Mouse (Mus musculus) megakaryocyte progenitor cell, adult 5-6 weeks (primary cell): ENCODE data around the gene Nfkbia. TPM values are rescaled to one million over a fixed set of nuclear protein-coding genes. Genes with fewer than 3 reads are reported as not detected.

Experiments used
- ATAC-seq: replicated peaks from 2 replicates; pipeline ENCODE4 v1.8.0; 2016; ENCODE audit warnings: mild to moderate bottlenecking, moderate TSS enrichment, inconsistent platforms; ENCODE audit not compliant: poor library complexity
- total RNA-seq, 2 experiments: library from RNA; stranded (forward) in 1 of 2; stranded (reverse) in 1 of 2; fragments of 157-497, 149-512 nt in 1 of 2; fragments of 200-1000 nt in 1 of 2; gene quantifications; 2 replicates each; pipeline versions ENCODE4 v1.2.3 to v1.2.4; 2015 to 2017

The Nfkbia gene
- total RNA-seq, 2 experiments from 2014 or later, result 40.6 to 69.6 TPM

DNA sequence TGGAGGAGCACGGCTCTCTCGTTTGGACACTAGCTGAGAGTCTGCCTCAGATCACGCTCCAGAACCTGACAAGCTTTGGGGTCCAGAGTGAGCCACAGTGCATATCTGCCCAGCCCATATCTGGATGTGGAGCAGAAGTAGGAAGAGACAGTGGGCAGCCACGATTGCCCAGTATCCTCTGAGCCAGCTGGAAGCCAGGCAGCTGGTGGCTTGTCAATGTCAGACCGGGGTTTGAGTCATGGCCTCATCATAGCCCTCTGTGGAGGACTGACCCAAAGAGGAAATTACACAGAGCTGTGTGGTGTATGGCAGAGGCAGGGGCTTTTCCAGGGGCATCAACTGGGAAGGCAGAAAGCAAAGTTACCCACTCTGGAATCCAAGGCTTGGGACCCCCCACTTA lies 25.6 kb downstream of the Nfkbia start:
- ATAC-seq, result peak; percentile 48

DNA sequence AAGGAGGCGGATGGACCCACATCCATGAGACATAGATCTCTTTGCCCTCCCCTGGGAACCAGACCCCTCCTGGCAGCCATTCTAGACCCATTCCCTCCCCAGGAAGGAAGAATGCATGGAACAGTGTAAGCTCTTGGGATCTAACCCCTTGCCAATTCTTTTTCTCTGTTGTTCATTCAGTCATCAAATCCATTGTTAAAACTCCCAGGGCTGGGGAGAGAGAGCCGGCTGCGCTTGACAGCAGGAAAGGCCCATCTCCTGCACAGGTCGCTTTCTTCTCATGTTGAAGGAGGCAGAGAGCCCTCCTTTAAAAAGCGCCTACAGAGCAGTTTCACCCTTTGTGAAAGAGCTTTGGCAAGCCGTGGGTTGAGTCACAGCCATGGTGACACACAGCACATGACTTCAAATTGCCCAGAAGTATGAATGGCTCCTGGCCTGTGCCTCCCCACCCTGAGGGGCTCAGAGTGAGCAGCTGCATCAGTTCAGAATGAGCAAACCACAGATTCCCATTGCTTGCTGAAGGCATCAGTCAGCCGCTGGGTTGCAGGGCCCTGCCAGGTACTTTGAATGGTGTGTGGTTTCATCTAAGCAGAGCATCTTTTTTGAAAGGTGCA lies 26.3 kb downstream of the Nfkbia start:
- ATAC-seq, result peak; percentile 37

DNA sequence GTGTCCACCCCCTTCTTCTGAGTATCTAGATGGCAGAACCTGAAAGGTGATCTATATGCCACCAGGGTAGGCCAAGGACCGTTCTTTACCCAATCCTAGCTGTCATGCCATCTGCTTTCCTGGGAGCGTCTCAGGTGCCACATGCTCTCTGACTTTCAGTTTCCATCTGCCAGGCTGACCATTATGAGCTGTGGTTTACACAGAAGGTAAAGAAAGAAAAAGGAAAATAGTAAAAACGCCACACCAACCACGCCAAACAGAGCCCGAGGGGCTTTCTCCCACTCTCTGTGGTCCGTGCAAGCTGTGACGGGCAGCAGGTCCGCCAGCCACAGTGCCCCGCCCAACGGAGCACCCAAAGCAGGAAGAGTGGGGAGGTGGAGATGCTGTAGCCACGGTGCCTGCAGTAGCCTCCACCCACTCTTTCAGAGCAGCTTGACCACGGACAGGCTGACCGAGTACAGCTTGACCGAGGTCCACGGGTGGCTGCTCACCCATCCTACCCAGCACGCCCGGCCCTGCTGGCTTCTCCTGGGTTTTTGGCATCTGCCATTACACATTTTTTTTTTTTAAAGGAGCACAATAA lies 27.0 kb downstream of the Nfkbia start:
- ATAC-seq, result peak; percentile 72

DNA sequence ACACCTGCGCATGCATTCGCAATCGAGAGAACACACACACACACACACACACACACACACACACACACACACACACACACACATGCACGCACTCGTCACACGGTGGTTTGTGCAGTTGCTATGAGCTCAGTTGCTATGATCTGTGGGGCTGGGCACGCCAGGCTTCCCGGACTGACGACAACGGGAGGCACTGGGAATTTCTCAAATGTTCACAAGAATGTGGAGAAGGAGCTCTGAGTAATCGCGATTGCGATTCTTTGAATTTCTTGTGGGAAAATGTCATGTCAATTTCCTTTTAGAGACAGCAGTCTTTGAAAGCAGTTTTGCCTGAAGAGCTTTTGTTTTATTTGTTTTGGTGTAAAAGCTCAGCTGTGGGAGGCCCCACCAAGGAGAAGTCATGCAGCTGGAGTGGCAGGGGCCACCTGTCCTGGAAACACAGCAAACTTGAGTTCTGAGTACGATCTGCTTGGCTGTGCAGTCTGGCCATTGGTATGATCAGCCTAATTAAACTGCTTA lies 27.5 kb downstream of the Nfkbia start:
- ATAC-seq, result no peak

DNA sequence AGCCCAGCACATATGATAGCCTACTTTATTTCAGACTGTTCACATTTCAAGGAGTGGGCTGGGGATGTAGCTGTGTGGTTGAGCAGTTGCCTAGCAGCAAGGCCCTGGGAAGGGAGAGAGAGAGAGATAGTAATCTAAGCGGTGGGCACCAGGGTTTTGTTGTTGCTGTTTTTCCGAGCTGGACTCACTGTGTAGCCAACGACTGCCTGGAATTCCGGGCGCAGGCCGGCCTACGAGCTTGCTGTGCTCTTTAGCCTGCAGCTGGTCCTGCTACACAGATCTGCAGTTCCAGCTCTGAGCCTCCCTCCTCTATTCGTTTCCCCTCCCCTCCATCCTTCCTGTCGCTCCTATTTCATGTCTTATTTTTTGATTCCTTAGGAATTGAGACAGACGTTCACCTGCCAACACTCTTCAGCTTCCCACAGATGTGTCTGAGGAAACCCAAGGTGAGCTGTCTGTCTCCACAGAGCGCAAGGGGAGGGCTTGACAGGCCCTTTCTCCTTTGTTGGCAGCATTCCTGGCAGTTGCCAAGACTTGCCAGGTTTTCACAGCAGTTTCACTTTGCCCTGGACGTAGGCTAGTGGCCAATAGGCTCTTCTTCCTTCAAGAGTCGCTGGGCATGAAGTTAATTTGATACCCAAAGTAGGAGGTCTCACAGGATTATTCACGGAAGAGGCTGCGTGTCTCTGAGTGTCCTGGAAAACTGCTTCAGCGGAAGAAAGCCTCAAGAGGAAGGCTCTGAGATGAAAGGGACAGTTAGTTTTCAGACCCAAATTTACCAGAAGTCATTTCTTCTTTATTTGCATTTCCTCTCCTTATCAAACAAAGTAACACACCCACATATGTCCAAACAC lies 28.2 kb downstream of the Nfkbia start:
- no peak for ATAC-seq

DNA sequence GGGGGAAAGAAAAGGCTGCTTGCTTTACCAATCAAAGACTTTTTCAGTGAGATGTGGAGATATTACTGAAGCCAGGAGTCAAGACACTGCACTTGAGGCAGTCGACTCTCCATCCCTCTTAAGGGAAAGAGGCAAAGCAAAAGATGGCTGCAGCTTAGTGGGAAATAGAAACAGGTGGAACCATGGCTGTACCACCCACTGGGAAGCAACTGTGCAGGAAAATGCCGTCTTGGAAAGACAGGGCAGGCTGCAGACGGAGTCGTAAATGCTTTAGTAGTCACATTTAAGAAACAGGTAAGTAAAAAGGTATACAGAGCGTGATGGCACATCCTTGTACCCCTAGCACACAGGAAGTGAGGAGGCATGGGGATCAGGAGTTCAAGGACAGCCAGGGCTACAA lies 29.4 kb downstream of the Nfkbia start:
- ATAC-seq, result no peak

DNA sequence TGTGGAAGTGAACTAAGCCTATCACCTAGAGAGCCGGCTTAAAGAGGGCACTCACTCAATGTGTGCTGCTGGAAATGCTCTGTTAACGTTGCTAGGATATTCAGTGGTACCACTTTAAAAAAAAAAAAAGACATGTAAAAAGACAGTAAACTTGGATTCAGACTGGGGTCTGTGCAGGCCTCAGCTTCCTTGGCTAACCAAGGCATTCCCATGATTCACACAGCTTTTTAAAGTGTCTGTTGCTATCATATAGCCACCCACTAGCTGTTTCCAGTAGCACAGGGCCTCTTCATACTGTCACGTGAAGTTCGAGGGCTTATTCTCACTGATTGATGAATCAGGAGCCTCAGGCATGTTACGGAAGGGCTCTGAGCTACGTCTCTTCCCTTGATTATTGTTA lies 30.0 kb downstream of the Nfkbia start:
- ATAC-seq, result no peak

DNA sequence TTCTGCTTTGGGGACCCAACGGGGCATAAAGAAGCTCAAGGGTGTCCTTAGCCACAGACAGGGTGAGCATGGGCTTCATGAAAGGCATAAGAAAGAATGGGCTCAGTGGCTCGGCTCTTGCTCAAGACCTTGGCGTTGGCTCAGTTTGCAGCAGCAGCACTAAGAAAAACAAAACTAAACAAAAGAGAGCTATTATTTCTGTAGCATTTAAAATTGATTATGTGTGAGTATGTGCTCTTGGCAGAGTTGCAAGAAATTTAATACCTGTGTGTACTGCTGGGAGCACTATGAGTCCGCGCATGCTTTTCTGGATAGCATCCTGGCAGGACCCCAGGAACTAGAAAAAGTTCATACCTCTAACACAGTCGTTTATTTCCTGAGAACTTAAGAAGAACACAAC lies 30.7 kb downstream of the Nfkbia start:
- no peak for ATAC-seq

DNA sequence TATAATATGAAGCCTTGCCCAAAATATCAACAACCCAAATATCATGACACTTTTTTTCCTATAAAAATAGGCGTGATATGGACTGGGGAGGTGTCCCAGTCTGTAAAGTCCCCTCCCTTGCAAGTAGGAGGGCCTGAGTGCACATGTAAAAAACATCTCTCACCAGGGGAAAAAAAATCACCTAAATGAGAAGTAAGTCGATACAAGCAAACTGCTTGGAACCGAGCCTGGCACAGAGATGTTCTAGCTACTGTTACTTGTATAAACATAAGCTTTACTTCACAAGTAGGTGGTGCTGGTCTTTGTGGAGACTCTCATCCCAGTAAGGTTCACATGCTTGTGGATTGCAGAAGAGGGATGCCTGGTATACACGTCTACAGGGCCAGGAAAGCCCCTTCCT lies 31.5 kb downstream of the Nfkbia start:
- ATAC-seq, result no peak

DNA sequence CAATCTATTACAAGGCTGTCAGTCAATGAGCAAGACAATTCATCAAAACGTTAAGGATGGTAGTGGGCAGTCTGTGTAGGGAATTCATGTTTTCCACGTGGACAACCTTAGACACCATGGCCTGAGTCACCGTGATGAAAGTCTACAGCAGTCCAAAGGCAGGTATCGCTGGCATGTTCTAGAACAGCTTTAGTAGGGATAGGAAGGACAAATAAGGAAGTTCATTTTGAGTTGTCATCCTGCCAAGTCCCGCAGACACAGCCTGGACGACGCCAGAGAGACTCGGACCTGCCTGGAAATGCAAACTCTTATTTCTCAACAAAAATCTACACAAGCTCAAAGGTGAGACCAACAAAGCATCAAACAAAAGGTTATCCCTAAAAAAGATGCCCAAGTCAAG lies 32.7 kb downstream of the Nfkbia start:
- peak; percentile 51 for ATAC-seq

DNA sequence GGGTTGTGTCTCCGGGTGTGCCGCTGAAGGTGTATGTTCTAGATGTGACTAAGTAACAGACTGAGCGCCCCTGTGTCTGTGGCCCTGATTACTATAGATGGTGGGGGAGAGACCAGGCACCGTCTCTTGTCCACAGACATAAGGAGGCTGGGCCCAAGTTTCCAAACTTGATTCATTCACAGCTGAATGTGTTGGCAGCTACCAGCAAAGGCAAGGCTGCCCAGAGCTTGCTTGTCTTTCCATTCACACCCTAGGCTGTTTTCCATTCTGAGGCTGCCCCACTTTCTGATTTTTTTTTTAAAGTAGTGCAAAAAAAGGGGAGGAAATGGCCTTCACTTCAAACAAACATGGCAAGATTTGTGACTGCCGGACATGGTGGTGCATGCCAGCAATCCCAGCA lies 35.6 kb downstream of the Nfkbia start:
- no peak for ATAC-seq

DNA sequence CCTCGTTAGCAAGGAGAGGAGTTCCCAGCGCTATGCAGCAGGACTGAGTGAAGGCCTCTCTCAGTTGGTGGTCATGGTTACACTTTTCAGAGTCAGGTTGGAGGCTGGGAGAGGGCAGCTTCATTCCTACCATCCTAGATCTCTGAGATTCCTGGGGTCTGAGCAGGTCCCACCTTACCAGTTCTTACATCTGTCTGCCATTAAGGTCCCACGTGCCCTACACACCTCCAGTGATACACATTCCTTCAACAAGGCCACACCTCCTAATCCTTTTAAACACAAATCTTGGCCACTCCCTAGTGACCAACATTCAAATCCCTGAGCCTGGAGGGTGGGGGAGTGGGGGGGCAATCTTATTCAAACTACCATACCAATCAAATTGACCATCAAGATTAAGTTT lies 36.3 kb downstream of the Nfkbia start:
- ATAC-seq, result no peak

DNA sequence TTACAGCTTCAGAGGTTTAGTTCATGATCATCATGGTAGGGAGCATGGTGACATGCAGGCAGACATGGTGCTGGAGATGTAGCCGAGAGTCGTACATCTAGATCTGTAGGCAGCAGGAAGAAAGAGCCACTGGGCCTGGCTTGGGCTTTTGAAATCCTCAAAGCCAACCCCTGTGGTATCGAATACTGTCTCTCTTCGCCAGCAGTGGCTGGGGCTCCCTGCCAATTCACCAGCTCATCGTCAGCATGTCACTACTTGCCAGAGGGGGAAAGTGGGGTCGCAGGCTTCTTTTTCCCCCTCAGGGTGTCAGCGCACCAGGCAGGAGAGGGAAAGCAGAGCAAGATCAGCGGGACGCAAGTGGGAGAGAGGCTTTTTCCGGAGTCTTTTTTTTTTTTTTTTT lies 37.2 kb downstream of the Nfkbia start:
- no peak for ATAC-seq

DNA sequence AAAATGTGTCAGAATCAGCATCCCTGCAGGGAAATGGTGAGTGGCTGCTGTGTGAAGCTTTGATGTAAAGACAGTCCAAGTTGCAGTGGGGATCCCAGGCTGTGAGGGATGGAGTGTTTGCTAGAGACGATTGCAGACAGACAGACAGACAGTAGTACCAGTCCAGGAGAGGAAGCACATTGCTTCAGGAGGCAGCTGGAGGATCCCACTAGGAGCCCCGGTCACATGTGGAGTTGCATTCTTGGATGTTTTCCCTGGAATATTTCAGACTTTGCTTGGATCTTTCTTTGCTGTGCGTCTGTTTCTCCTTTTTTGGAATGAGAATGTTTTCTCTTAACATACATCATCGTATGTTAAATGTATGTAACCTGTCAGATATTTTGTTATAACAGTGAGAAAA lies 38.5 kb downstream of the Nfkbia start:
- no peak for ATAC-seq

DNA sequence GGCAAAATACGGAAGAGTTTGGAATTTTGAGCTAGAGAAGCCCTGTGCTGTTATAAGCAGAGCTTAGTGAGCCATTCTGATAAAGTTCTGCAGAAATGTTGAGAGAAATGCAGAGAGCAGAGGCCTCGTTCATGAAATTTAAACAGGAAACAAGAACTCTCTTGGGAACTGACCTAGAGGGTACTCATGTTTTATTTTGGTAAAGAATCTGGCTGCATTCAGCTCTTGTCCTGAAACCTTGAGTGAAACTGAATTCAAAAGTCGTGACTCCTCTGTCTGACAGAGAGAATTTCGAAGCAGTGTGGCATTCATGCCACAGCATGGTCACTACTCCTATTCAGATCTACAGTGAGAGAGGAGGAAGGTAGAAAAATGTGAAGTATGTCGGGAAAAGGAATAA lies 39.6 kb downstream of the Nfkbia start:
- ATAC-seq, result no peak

DNA sequence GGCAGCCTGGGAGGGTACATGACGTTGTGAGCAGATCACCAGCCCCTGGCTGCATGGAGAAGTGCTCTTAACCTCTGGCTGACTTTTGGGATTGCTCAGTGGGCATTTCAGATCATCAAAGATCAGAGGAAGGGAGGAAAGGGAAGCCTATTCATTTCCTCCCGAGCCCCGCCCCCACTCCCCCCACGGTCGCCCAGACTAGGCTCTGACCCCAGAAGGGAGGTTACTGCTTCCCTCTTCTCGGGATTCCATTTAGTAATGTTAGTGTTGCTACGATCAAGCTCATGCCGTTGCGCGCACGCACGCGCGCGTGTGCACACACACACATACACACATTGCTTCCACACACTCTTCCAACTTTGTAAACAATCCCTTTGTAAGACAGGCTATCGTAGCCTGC lies 42.0 kb downstream of the Nfkbia start:
- ATAC-seq, result peak; percentile 49

DNA sequence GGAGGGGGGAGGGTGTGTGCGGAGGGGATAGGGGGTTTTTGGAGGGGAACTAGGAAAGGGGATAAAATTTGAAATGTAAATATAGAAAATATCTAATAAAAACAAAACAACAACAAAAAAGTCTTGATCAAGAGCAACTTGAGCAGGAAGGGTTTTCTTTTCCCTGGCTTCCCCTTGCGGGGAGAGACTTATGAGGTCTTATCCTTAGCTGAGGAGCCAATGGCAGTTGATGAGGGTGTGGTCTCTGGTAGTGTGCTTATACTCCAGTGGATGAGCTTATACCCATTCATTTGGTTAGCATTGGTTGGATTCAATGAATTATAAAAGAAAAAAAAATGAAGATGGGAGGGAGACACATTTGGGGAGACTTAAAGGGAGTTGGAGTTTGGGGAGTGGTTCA lies 43.4 kb downstream of the Nfkbia start:
- ATAC-seq, result no peak

DNA sequence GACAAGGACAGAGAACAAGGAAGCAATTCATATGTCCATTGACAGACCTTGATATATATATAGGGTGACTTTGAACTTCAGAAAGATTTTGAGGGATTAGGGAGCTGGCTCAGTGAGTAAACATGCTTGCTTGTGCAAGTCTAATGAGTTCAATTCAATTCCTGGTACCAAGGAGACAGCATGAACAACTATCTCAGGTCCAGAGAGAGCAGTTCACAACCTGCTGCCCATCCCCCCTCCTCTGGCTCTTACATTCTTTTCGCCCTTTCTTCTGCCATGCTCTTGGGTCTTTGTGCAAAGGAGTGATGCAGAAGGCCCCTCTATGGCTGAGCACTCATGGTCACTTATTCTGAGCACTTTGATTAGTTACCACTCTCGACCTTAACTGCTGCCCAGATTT lies 44.0 kb downstream of the Nfkbia start:
- no peak for ATAC-seq

DNA sequence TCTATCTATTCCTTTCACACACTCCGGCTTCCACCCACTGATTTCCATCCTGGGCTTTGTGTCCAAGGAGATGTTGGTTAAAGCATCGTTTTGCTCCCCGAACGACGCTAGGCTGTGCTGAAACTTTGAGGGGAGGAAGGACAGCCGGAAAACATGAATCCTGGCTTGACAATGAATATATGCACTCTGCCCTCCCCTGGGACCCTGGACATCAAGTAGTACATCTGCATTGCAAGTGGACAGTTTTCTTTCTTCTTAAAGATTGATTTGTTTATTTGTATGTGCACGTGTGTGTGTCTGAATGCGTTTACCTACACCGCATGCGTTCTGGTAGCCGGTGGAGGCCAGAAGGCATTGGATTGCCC lies 45.1 kb downstream of the Nfkbia start:
- ATAC-seq, result no peak

DNA sequence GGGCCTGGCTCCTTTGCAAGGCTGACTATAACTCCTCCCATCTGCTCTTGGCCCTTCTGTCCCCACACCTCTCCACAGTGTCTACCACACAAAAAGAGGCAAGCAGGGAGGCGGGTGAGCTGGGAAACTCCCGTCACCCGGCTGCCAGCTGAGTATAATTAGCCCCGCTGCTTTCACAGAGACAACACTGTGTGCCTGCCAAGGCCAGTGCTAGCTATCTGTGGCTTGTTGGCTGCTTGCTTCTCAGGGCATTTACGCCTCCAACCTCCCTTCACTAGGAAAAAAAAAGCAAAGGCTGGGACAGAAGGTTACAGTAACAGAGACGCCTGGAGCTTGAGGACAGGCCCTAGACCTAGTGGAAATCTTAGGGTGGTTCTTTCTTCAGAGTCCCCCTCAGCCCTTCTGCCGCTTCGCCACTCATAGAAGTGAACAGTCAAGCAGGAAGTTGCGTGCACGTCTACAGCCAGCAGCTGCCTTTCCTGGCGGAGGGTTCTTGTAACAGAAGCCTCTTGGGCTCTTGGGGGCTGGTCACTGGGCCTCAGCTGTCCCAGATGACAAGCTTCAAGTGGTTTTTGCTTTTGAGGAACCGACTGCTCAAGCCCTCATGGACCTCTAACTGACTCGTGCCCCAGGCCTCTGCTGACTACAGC lies 45.6 kb downstream of the Nfkbia start:
- peak; percentile 76 for ATAC-seq

DNA sequence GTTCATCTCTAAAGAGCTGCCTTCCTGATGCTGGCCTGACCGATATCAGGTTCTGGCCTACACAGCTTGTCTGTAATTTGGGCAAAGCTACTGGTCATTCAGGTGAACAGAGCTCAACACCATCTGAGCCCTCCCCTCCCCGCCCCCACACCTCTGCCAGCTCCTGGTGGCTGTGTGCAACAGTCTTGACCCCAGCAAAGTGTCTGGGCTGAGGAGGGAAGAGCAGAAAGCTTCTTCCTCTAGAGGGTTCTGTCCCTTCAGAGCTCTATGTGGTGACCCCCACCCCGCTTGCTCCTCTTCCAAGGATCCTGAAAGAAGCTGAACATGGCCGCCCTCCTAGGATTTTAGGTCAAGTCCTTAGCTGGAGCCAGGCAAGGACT lies 46.1 kb downstream of the Nfkbia start:
- ATAC-seq, result no peak

DNA sequence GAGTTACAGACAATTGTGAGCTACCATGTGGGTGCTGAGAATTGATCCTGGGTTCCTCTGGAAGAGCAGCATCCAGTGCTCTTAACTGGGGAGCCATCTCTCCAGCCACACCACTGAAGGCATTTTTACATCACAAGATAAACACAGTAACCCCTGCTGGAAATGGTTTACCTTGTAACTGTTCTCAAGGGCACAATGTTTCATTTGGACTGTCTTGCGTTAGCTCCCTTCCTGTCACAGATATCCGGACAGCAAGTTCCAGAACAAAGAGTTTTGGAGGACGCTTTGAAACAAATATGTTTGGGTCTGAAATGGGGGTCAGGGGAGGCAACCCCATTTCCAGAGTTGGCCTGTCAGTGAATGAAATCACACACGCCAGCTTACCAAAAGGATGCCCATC lies 46.9 kb downstream of the Nfkbia start:
- ATAC-seq, result no peak
